ENCODE assay signal across 23 mouse cellular contexts in genomic region chr5:26206766-26207122, GRCm38 (mm10). TPM values are rescaled to one million over a fixed set of nuclear protein-coding genes. Genes with fewer than 3 reads are reported as not detected.
DNase-seq lines count a peak whose midpoint lies in the region; ATAC-seq and TF ChIP-seq lines count a peak whose summit lies in the region.
"Had no signal": no experiment of that assay in that cellular context is flagged by ENCODE, and none has a peak within 500 bp of the region (broad histone marks: within the 10 kb centered on the region; RNA-seq: fewer than 3 reads in every experiment).

No protein-coding gene starts in this region.

- H3K4me3 ChIP-seq in hindbrain, embryonic 10.5 days = no peak overlapping the region
- H3K4me3 ChIP-seq in hindbrain, postnatal 0 days (ENCODE audit: low read length) = no peak overlapping the region
- no peak overlapping the region for H3K4me3 ChIP-seq in neural tube, embryonic 12.5 days
- H3K4me3 ChIP-seq in neural tube, embryonic 15.5 days (replicated peaks) = no peak overlapping the region
- H3K4me3 ChIP-seq: forebrain, embryonic 13.5 days had no signal

- H3K4me1 ChIP-seq in hindbrain, embryonic 10.5 days (replicated peaks) = peaks cover 16% of the 10 kb centered on the region
- no peaks in the 10 kb centered on the region for H3K4me1 ChIP-seq in hindbrain, postnatal 0 days (ENCODE audit: insufficient read depth, low read length)
- peaks cover 3% of the 10 kb centered on the region; the same call in 1 of the 2 replicates for H3K4me1 ChIP-seq in neural tube, embryonic 12.5 days
- peaks cover 11% of the 10 kb centered on the region for H3K4me1 ChIP-seq in neural tube, embryonic 15.5 days

- H3K4me2 ChIP-seq in hindbrain, postnatal 0 days (ENCODE audit: low read depth, low read length) = no peak overlapping the region
- no peak overlapping the region for H3K4me2 ChIP-seq in neural tube, embryonic 12.5 days (replicated peaks)
- H3K4me2 ChIP-seq in neural tube, embryonic 15.5 days = no peak overlapping the region
- H3K4me2 ChIP-seq: forebrain, embryonic 13.5 days had no signal

- DNase-seq in hindbrain, embryonic 10.5 days (ENCODE audit: low spot score) = peak; percentile 24
- no peak for DNase-seq in hindbrain, postnatal 0 days (ENCODE audit: low spot score)
- peak; percentile 37 for DNase-seq in mesoderm, embryonic 11.5 days (ENCODE audit: low read depth, low spot score)
- DNase-seq in ovary, adult 18-20 months (ENCODE audit: low spot score) = no peak
- no peak for DNase-seq in layer of hippocampus, adult 11-12 months (ENCODE audit: low spot score)
- DNase-seq: adrenal gland, adult 8-10 months; cerebellum, adult 9-10 months; gastrocnemius, postnatal 25 days; kidney, postnatal 10 days; liver; liver, postnatal 0 days; lung, postnatal 14 days; right cerebral cortex, postnatal 4 days had no signal

- no peaks in the 10 kb centered on the region for H3K9me3 ChIP-seq in hindbrain, embryonic 10.5 days
- no peaks in the 10 kb centered on the region for H3K9me3 ChIP-seq in hindbrain, postnatal 0 days (ENCODE audit: low read length)
- no peaks in the 10 kb centered on the region for H3K9me3 ChIP-seq in neural tube, embryonic 12.5 days
- H3K9me3 ChIP-seq in neural tube, embryonic 15.5 days (replicated peaks) = no peaks in the 10 kb centered on the region
- H3K9me3 ChIP-seq: forebrain, embryonic 13.5 days had no signal

- no peaks in the 10 kb centered on the region for H3K36me3 ChIP-seq in hindbrain, embryonic 10.5 days
- no peaks in the 10 kb centered on the region for H3K36me3 ChIP-seq in hindbrain, postnatal 0 days (ENCODE audit: insufficient read depth, low read length)
- no peaks in the 10 kb centered on the region for H3K36me3 ChIP-seq in neural tube, embryonic 12.5 days
- no peaks in the 10 kb centered on the region for H3K36me3 ChIP-seq in neural tube, embryonic 15.5 days

- no peak overlapping the region for H3K9ac ChIP-seq in hindbrain, postnatal 0 days (replicated peaks; ENCODE audit: low read length)
- H3K9ac ChIP-seq in neural tube, embryonic 12.5 days = no peak overlapping the region
- no peak overlapping the region for H3K9ac ChIP-seq in neural tube, embryonic 15.5 days (replicated peaks)
- H3K9ac ChIP-seq: forebrain, embryonic 13.5 days; liver, postnatal 0 days had no signal

- TF ChIP-seq CTCF in hindbrain, postnatal 0 days (IDR thresholded peaks at IDR 0.05; ENCODE audit: low read depth) = no peak

- ATAC-seq in hindbrain, postnatal 0 days = no peak
- peak; percentile 43; the same call in 1 of the 2 replicates for ATAC-seq in neural tube, embryonic 12.5 days (ENCODE audit: low FRiP score, low read depth)
- no peak for ATAC-seq in neural tube, embryonic 15.5 days (ENCODE audit: low FRiP score)
- ATAC-seq: forebrain, embryonic 13.5 days; intestine, postnatal 0 days; liver, postnatal 0 days had no signal

- H3K27ac ChIP-seq in hindbrain, embryonic 10.5 days = peak overlapping the region; percentile 69
- no peak overlapping the region for H3K27ac ChIP-seq in hindbrain, postnatal 0 days
- no peak overlapping the region for H3K27ac ChIP-seq in neural tube, embryonic 12.5 days
- no peak overlapping the region for H3K27ac ChIP-seq in neural tube, embryonic 15.5 days (replicated peaks)
- H3K27ac ChIP-seq: forebrain, embryonic 13.5 days had no signal

- no peaks in the 10 kb centered on the region for H3K27me3 ChIP-seq in hindbrain, embryonic 10.5 days (ENCODE audit: insufficient read depth, poor library complexity, severe bottlenecking)
- H3K27me3 ChIP-seq in hindbrain, postnatal 0 days (ENCODE audit: insufficient read depth, low read length) = no peaks in the 10 kb centered on the region
- no peaks in the 10 kb centered on the region for H3K27me3 ChIP-seq in neural tube, embryonic 12.5 days (replicated peaks)
- no peaks in the 10 kb centered on the region for H3K27me3 ChIP-seq in neural tube, embryonic 15.5 days (replicated peaks)
- H3K27me3 ChIP-seq: forebrain, embryonic 13.5 days had no signal

- WGBS in hindbrain, embryonic 10.5 days = 29% methylated on average over 2 of the region's 2 CpGs
- WGBS in hindbrain, postnatal 0 days = 16% methylated on average over 2 of the region's 2 CpGs
- 32% methylated on average over 2 of the region's 2 CpGs for WGBS in neural tube, embryonic 12.5 days
- 26% methylated on average over 2 of the region's 2 CpGs for WGBS in neural tube, embryonic 15.5 days

RNA-seq across cellular contexts. Expression of gene Gm7361, which starts 50.7 kb away (rescaled TPM):
- not detected in 2 replicates for polyA plus RNA-seq in hindbrain, embryonic 10.5 days (2016; fragmentation: Nextera tagmentation; extraction: Ambion mirVana)
- 0.40 and 1.2 TPM in 2 replicates for total RNA-seq in hindbrain, postnatal 0 days (2014; rRNA removed)
- polyA plus RNA-seq in hindbrain, postnatal 0 days (2015; fragmentation: Nextera tagmentation; extraction: Ambion mirVana) = 0.24 and 0.34 TPM in 2 replicates
- polyA plus RNA-seq in neural tube, embryonic 12.5 days (2016; fragmentation: Nextera tagmentation; extraction: Ambion mirVana) = not detected in 2 replicates
- 0.46 and 0.51 TPM in 2 replicates for polyA plus RNA-seq in neural tube, embryonic 15.5 days (2015; fragmentation: Nextera tagmentation; extraction: Ambion mirVana)
- total RNA-seq: common myeloid progenitor, adult 5-6 weeks; gastrocnemius, postnatal 25 days; heart, adult 8-10 months; hematopoietic stem cell, adult 5-6 weeks; left cerebral cortex, adult 18-20 months; megakaryocyte, adult 5-6 weeks had no signal
- polyA plus RNA-seq: forebrain, embryonic 13.5 days; heart, embryonic 16.5 days; intestine, postnatal 0 days; liver, postnatal 0 days had no signal

Comparison
In these comparisons a context has a peak if more than half of its experiments do, and no peak if none do; other contexts are left out.
1. DNase-seq: peak in hindbrain, embryonic 10.5 days (single experiment) and mesoderm, embryonic 11.5 days (single experiment); none in hindbrain, postnatal 0 days (single experiment), ovary, adult 18-20 months (single experiment) and layer of hippocampus, adult 11-12 months (single experiment).